Mouse (Mus musculus): ENCODE results near the gene Acadsb. TPM values are rescaled to one million over a fixed set of nuclear protein-coding genes. Genes with fewer than 3 reads are reported as not detected.

Gene Acadsb
- polyA plus RNA-seq (2015; fragmentation: Nextera tagmentation; extraction: Ambion mirVana), result 76.7 and 83.0 TPM in 2 replicates

DNA sequence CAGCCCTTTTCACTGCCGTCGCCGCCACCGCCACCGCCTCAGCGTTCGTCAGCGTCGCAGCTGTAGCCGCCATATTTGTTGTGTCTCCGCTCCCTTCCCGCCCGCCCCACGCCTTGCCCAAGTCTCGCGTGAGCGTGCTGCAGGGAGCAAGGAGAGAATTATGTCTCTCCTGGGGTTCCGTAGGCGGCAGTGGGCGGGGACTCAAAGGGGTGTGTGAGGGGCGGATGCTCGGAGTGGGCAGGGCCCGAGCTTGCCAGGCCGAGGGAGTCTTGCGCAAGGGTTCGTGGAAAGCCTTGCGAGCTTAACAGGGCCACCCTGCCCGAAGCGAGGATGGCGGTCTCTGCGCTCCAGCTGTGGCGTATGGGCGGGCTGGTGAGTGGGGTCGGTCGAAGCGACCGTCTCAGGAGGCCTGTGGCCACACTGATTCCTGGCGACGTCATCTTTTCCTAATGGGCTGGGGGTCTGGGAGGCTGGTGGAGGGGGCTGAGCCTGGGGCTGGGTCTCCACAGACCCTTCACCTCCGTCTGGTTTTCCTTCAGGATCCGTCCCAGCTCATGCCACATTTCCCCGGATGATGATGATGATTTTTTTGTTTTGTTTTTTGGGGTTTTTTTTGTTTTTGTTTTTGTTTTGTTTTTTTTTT is at the start of gene Acadsb, which contains the start of gene Ikzf5:
Gene Acadsb, plus strand, starts transcription at position 186 of the 643 bp plus-strand sequence.
Gene Ikzf5, minus strand, starts transcription at position 106 of the 643 bp plus-strand sequence.

DNA sequence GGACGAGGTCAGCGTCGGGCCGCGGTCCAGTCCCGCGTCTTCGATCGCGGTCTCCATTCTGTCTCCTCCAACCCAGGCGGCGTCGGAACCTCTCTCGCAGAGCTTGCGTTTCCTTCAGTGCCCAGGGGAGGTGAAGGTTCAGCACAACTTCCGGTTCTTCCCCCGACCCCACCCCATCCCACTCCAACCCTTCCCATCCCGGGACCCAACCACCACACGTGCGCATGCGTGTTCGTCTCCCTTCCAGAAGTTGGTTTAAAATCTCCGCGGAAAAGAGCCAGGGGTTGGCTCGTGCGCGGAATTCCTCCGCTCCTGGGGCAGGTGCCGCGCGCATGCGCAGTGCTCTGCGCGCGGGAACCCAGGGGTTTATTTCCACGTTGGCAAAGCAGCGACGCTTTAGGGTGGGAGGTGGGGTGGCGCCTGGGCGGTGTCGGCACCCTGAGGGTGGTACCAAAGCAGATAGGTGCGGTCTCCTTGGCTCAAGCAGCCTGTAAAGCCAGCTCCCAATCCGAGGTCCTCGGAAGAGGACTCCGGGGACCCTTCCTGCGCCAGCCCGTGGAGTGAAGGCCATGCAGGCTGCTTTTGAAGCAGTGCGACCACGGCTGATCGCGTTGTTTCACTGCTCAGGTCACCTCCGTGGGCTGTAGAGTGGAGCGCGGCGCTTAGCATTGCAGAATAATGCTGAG is 47.6 kb upstream of the Acadsb start, which contains the start of gene 2310057M21Rik:
Gene 2310057M21Rik, minus strand, starts transcription at position 145 of the 686 bp plus-strand sequence.

DNA sequence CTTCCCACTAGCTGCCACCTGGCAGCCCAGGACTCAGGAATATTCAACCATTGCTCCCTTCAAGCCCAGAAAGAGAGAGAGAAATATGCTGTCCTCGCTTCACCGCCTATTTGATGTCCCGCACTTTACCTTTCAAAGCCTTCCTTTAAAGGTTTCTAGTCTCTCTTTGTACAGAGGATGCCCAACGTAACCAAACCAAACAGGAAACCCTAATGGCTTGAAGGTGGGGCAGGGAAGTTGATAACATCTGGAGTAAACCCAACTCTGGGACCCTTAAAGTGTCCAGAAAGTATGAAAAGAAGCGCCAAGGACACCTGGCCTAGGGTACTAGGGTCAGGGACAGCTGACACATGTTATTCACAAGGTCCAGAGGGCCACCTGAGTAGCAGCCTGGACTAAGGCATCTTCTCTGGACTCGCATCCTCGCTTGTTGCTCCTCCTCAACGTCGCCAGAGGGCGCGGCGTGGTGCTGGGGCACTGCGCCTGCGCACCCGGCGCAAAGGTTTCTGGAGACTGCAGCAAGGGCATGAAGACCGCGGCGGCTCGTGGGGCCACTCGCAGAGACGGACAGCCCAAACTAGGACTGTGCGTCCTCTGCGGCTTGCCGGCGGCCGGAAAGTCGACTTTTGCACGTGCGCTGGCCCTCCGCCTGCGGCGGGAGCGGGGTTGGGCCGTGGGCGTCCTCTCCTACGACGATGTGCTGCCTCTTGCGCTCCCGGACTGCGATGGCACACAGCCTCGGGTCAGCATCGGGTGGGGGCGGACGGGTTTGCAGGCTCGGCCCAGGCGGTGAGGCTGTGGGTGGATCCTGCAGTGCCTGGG is 39.5 kb upstream of the Acadsb start, which contains the start of gene Pstk:
Gene Pstk, plus strand, starts transcription at position 494 of the 822 bp plus-strand sequence.

Other genes with a start within 250 kb of the Acadsb start
- not detected in 2 replicates for gene 5430419D17Rik, start 236.2 kb upstream of the Acadsb start, polyA plus RNA-seq (2015; fragmentation: Nextera tagmentation; extraction: Ambion mirVana)
- 0.38 and 0.49 TPM in 2 replicates for gene Cuzd1, start 88.3 kb upstream of the Acadsb start, polyA plus RNA-seq (2015; fragmentation: Nextera tagmentation; extraction: Ambion mirVana)
- not detected in 2 replicates for gene Fam24b, start 81.1 kb upstream of the Acadsb start, polyA plus RNA-seq (2015; fragmentation: Nextera tagmentation; extraction: Ambion mirVana)
- not detected in 2 replicates for gene Fam24a, start 76.7 kb upstream of the Acadsb start, polyA plus RNA-seq (2015; fragmentation: Nextera tagmentation; extraction: Ambion mirVana)
- gene 2310057M21Rik, start 47.8 kb upstream of the Acadsb start, polyA plus RNA-seq (2015; fragmentation: Nextera tagmentation; extraction: Ambion mirVana), result 15.9 and 17.4 TPM in 2 replicates
- 71.6 and 75.7 TPM in 2 replicates for gene Pstk, start 39.5 kb upstream of the Acadsb start, polyA plus RNA-seq (2015; fragmentation: Nextera tagmentation; extraction: Ambion mirVana)
- 5.7 and 6.1 TPM in 2 replicates for gene Ikzf5, start 80 bp upstream of the Acadsb start, polyA plus RNA-seq (2015; fragmentation: Nextera tagmentation; extraction: Ambion mirVana)
- gene Hmx3, start 132.3 kb downstream of the Acadsb start, polyA plus RNA-seq (2015; fragmentation: Nextera tagmentation; extraction: Ambion mirVana), result not detected in 2 replicates
- gene Hmx2, start 138.2 kb downstream of the Acadsb start, polyA plus RNA-seq (2015; fragmentation: Nextera tagmentation; extraction: Ambion mirVana), result not detected in 2 replicates
- 60.4 and 62.9 TPM in 2 replicates for gene Bub3, start 149.6 kb downstream of the Acadsb start, polyA plus RNA-seq (2015; fragmentation: Nextera tagmentation; extraction: Ambion mirVana)

Measured in skeletal muscle tissue, postnatal 0 days (tissue).